Mouse (Mus musculus): ENCODE data around the gene Spon1.
A peak's percentile ranks its signal among the peaks of the same experiment; 100 is the strongest.

Gene Spon1

GRCm38 (mm10) chr7:114004171-114004570 is 238.4 kb downstream of the Spon1 start:
- DNase-seq (ENCODE audit: low spot score in 2 of 2) = no peak

- DNase-seq (ENCODE audit: low spot score in 2 of 2) = no peak
Measured at GRCm38 (mm10) chr7:114005499-114005898, 239.7 kb downstream of the Spon1 start.

- DNase-seq (ENCODE audit: low spot score in 2 of 2) = no peak
Measured at GRCm38 (mm10) chr7:114006456-114006855, 240.7 kb downstream of the Spon1 start.

GRCm38 (mm10) chr7:114007565-114007964 is 241.8 kb downstream of the Spon1 start:
- DNase-seq (ENCODE audit: low spot score in 2 of 2) = no peak

- DNase-seq (ENCODE audit: low spot score in 2 of 2) = no peak
Measured at GRCm38 (mm10) chr7:114011726-114012443, 246.1 kb downstream of the Spon1 start.

- no peak for DNase-seq (ENCODE audit: low spot score in 2 of 2)
Measured at GRCm38 (mm10) chr7:114016001-114016949, 250.5 kb downstream of the Spon1 start.

- DNase-seq (ENCODE audit: low spot score in 2 of 2) = no peak
Measured at GRCm38 (mm10) chr7:114018861-114019260, 253.1 kb downstream of the Spon1 start.

GRCm38 (mm10) chr7:114020057-114020703 is 254.4 kb downstream of the Spon1 start:
- no peak for DNase-seq (ENCODE audit: low spot score in 2 of 2)

GRCm38 (mm10) chr7:114020704-114021093 is 254.9 kb downstream of the Spon1 start:
- DNase-seq (ENCODE audit: low spot score in 2 of 2) = peak; percentile 49 to 66

- no peak for DNase-seq (ENCODE audit: low spot score in 2 of 2)
Measured at GRCm38 (mm10) chr7:114026923-114027322, 261.1 kb downstream of the Spon1 start.

GRCm38 (mm10) chr7:114027406-114027805 is 261.6 kb downstream of the Spon1 start:
- no peak for DNase-seq (ENCODE audit: low spot score in 2 of 2)

GRCm38 (mm10) chr7:114028828-114029227 is 263.0 kb downstream of the Spon1 start:
- no peak for DNase-seq (ENCODE audit: low spot score in 2 of 2)

GRCm38 (mm10) chr7:114029596-114029995 is 263.8 kb downstream of the Spon1 start:
- no peak for DNase-seq (ENCODE audit: low spot score in 2 of 2)

- no peak for DNase-seq (ENCODE audit: low spot score in 2 of 2)
Measured at GRCm38 (mm10) chr7:114037237-114037636, 271.4 kb downstream of the Spon1 start.

- no peak for DNase-seq (ENCODE audit: low spot score in 2 of 2)
Measured at GRCm38 (mm10) chr7:114041349-114041748, 275.6 kb downstream of the Spon1 start.

GRCm38 (mm10) chr7:114042973-114043928 is 277.5 kb downstream of the Spon1 start:
- no peak for DNase-seq (ENCODE audit: low spot score in 2 of 2)

GRCm38 (mm10) chr7:114043929-114044549 is 278.2 kb downstream of the Spon1 start:
- DNase-seq (ENCODE audit: low spot score in 2 of 2) = no peak

- no peak for DNase-seq (ENCODE audit: low spot score in 2 of 2)
Measured at GRCm38 (mm10) chr7:114045814-114046213, 280.0 kb downstream of the Spon1 start.

- no peak for DNase-seq (ENCODE audit: low spot score in 2 of 2)
Measured at GRCm38 (mm10) chr7:114053720-114054119, 287.9 kb downstream of the Spon1 start.

- no peak for DNase-seq (ENCODE audit: low spot score in 2 of 2)
Measured at GRCm38 (mm10) chr7:114058166-114058565, 292.4 kb downstream of the Spon1 start.

Measured in spleen, postnatal 36 days (tissue).